Mouse (Mus musculus) left cerebral cortex, adult 11 months (tissue): ENCODE measurements around the gene Slc4a1.
A peak's percentile ranks its signal among the peaks of the same experiment; 100 is the strongest.

Experiments
- DNase-seq: peaks from one replicate; pipeline ENCODE4 v3.0.0; 2022; ENCODE audit warnings: low spot score

The Slc4a1 gene

GRCm38 (mm10) chr11:102320686-102321005, 45.4 kb downstream of the Slc4a1 start:
- DNase-seq, result no peak

- DNase-seq, result peak; percentile 88
These were observed 45.9 kb downstream of the Slc4a1 start for GRCm38 (mm10) chr11:102319941-102320685.

GRCm38 (mm10) chr11:102319410-102319792, 46.6 kb downstream of the Slc4a1 start, which contains the start of gene Ubtf:
Gene Ubtf (minus strand): TSS chr11:102319742.
- no peak for DNase-seq

GRCm38 (mm10) chr11:102318576-102319409, 47.2 kb downstream of the Slc4a1 start:
- DNase-seq, result no peak

GRCm38 (mm10) chr11:102317901-102318575, 48.0 kb downstream of the Slc4a1 start:
- DNase-seq, result no peak

GRCm38 (mm10) chr11:102317298-102317900, 48.6 kb downstream of the Slc4a1 start:
- DNase-seq, result no peak

- DNase-seq, result peak; percentile 84
These were observed 49.3 kb downstream of the Slc4a1 start for GRCm38 (mm10) chr11:102316572-102317297.

- DNase-seq, result no peak
These were observed 50.1 kb downstream of the Slc4a1 start for GRCm38 (mm10) chr11:102315690-102316571.

- DNase-seq, result no peak
These were observed 51.7 kb downstream of the Slc4a1 start for GRCm38 (mm10) chr11:102314321-102314720.

GRCm38 (mm10) chr11:102312586-102312985, 53.4 kb downstream of the Slc4a1 start:
- no peak for DNase-seq

GRCm38 (mm10) chr11:102311966-102312365, 54.0 kb downstream of the Slc4a1 start:
- DNase-seq, result no peak

GRCm38 (mm10) chr11:102310768-102311695, 55.0 kb downstream of the Slc4a1 start:
- no peak for DNase-seq

GRCm38 (mm10) chr11:102309821-102310617, 56.0 kb downstream of the Slc4a1 start:
- DNase-seq, result no peak

GRCm38 (mm10) chr11:102308979-102309378, 57.0 kb downstream of the Slc4a1 start:
- peak; percentile 96 for DNase-seq

- no peak for DNase-seq
These were observed 57.9 kb downstream of the Slc4a1 start for GRCm38 (mm10) chr11:102308104-102308503.

- no peak for DNase-seq
These were observed 60.6 kb downstream of the Slc4a1 start for GRCm38 (mm10) chr11:102305359-102305758.

- DNase-seq, result no peak
These were observed 61.9 kb downstream of the Slc4a1 start for GRCm38 (mm10) chr11:102304141-102304540.

- no peak for DNase-seq
These were observed 66.2 kb downstream of the Slc4a1 start for GRCm38 (mm10) chr11:102299839-102300238.
